Mouse (Mus musculus): ENCODE measurements at regions not wholly inside any gene's neighbourhood (a gene's known extent, or its start where the extent isn't known, plus 50 kb on each side); places are given as distances from the start of the nearest gene placed in this dataset.

- H3K4me3 ChIP-seq = no peak overlapping the region
- no peaks in the 10 kb centered on the region for H3K36me3 ChIP-seq
- H3K27ac ChIP-seq = peak overlapping the region; percentile 84
- H3K9me3 ChIP-seq = no peaks in the 10 kb centered on the region
- peaks cover 41% of the 10 kb centered on the region for H3K4me1 ChIP-seq
- no peaks in the 10 kb centered on the region for H3K27me3 ChIP-seq (ENCODE audit: insufficient read depth, poor library complexity, severe bottlenecking)
- 39% methylated on average over 3 of the region's 3 CpGs for WGBS
- DNase-seq (ENCODE audit: low spot score) = no peak
These were observed 107.8 kb downstream of the Edn3 start for GRCm38 (mm10) chr2:174868186-174868585.

GRCm38 (mm10) chr2:174868743-174869369, 108.4 kb downstream of the Edn3 start:
- DNase-seq (ENCODE audit: low spot score) = no peak
- no peak overlapping the region for H3K4me3 ChIP-seq
- no peaks in the 10 kb centered on the region for H3K36me3 ChIP-seq
- 50% methylated on average over 8 of the region's 8 CpGs for WGBS
- H3K27me3 ChIP-seq (ENCODE audit: insufficient read depth, poor library complexity, severe bottlenecking) = no peaks in the 10 kb centered on the region
- peak overlapping the region; percentile 84 for H3K27ac ChIP-seq
- H3K4me1 ChIP-seq = peaks cover 41% of the 10 kb centered on the region
- H3K9me3 ChIP-seq = no peaks in the 10 kb centered on the region

DNA sequence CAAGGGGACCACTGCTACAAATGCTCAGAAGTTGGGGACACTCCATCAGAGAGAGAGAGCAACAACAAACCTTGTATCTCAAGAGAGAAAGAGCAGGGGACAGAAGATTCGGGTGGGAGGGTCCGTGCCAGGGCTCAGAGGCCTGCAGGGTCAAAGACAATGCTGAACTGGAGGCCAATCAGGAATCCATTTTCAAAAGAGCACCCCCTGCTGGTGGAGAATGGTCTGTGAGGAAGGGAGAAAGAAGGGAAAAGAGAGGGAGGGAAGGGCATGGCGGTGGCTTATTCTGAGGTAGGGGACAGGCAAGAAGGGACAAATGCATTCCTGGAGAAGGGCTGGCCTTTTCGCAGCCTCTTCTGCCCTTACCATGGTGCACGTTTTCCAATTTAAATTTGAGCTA, 109.9 kb downstream of the Edn3 start:
- H3K36me3 ChIP-seq = no peaks in the 10 kb centered on the region
- no peak overlapping the region for H3K27ac ChIP-seq
- H3K4me3 ChIP-seq = no peak overlapping the region
- no peaks in the 10 kb centered on the region for H3K27me3 ChIP-seq (ENCODE audit: insufficient read depth, poor library complexity, severe bottlenecking)
- H3K9me3 ChIP-seq = no peaks in the 10 kb centered on the region
- peaks cover 41% of the 10 kb centered on the region for H3K4me1 ChIP-seq
- DNase-seq (ENCODE audit: low spot score) = no peak
- WGBS = 69% methylated on average over 5 of the region's 5 CpGs

GRCm38 (mm10) chr2:174871225-174871624, 110.8 kb downstream of the Edn3 start:
- Histone ChIP-seq H3K4me1 (peaks cover 40% of the 10 kb centered on the region), H3K27ac (no peak overlapping the region), H3K9me3 (no peaks in the 10 kb centered on the region), H3K36me3 (no peaks in the 10 kb centered on the region), H3K4me3 (no peak overlapping the region), H3K27me3 (ENCODE audit: insufficient read depth, poor library complexity, severe bottlenecking) (no peaks in the 10 kb centered on the region)
- 84% methylated on average over 10 of the region's 10 CpGs for WGBS
- no peak for DNase-seq (ENCODE audit: low spot score)

- DNase-seq (ENCODE audit: low spot score) = no peak
- Histone ChIP-seq H3K36me3 (no peaks in the 10 kb centered on the region), H3K4me1 (peaks cover 34% of the 10 kb centered on the region), H3K27ac (0 out of 2 replicates have a peak overlapping the region, but pooled peaks have one; percentile 31), H3K4me3 (no peak overlapping the region), H3K27me3 (ENCODE audit: insufficient read depth, poor library complexity, severe bottlenecking) (no peaks in the 10 kb centered on the region), H3K9me3 (no peaks in the 10 kb centered on the region)
- WGBS = 33% methylated on average over 3 of the region's 3 CpGs
These were observed 111.4 kb downstream of the Edn3 start for GRCm38 (mm10) chr2:174871844-174872243.

DNA sequence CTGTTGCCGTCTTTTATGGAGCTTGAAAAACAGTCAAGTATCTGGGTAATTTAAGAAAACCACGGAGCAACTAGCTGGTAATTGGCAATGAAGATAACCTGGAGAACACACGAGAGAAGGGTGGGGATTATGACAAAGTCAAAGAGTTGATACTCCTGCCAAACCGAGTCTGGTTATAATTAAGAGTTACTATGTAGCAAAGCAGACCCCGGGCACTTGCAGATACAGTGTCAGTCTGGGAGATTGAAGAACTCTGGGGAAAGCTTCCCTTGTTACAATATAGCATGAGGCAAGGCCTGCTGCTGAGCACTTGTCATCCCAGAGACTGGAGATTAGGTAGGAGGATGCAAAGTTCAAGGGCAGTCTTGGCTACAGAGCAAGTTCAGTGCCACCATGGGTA, 116.5 kb downstream of the Edn3 start:
- WGBS = 61% methylated on average over 5 of the region's 5 CpGs
- Histone ChIP-seq H3K27ac (no peak overlapping the region), H3K4me1 (peaks cover 14% of the 10 kb centered on the region)

GRCm38 (mm10) chr2:174878979-174879378, 118.6 kb downstream of the Edn3 start:
- WGBS = 29% methylated on average over 4 of the region's 4 CpGs
- Histone ChIP-seq H3K9me3 (no peaks in the 10 kb centered on the region), H3K27me3 (ENCODE audit: insufficient read depth, poor library complexity, severe bottlenecking) (no peaks in the 10 kb centered on the region), H3K27ac (no peak overlapping the region), H3K4me3 (no peak overlapping the region), H3K4me1 (peaks cover 7% of the 10 kb centered on the region), H3K36me3 (no peaks in the 10 kb centered on the region)
- no peak for DNase-seq (ENCODE audit: low spot score)

More for the DNA sequence above, 116.5 kb downstream of the Edn3 start:
- Histone ChIP-seq H3K27me3 (ENCODE audit: insufficient read depth, poor library complexity, severe bottlenecking) (no peaks in the 10 kb centered on the region), H3K9me3 (no peaks in the 10 kb centered on the region), H3K36me3 (no peaks in the 10 kb centered on the region), H3K4me3 (no peak overlapping the region)
- DNase-seq (ENCODE audit: low spot score) = no peak

- H3K4me1 ChIP-seq = peaks cover 9% of the 10 kb centered on the region
- WGBS = 87% methylated on average over 13 of the region's 13 CpGs
- no peak overlapping the region for H3K4me3 ChIP-seq
- no peak for DNase-seq (ENCODE audit: low spot score)
- no peaks in the 10 kb centered on the region for H3K27me3 ChIP-seq (ENCODE audit: insufficient read depth, poor library complexity, severe bottlenecking)
- no peak overlapping the region for H3K27ac ChIP-seq
- H3K36me3 ChIP-seq = no peaks in the 10 kb centered on the region
- no peaks in the 10 kb centered on the region for H3K9me3 ChIP-seq
These were observed 120.2 kb downstream of the Edn3 start for GRCm38 (mm10) chr2:174880659-174881058.

GRCm38 (mm10) chr2:174884232-174885225, 124.1 kb downstream of the Edn3 start:
- H3K27ac ChIP-seq = no peak overlapping the region
- 0 out of 2 replicates have a peak, but pooled peaks cover 4% of the 10 kb centered on the region for H3K4me1 ChIP-seq
- 76% methylated on average over 19 of the region's 19 CpGs for WGBS
- H3K9me3 ChIP-seq = no peaks in the 10 kb centered on the region
- H3K4me3 ChIP-seq = no peak overlapping the region
- H3K36me3 ChIP-seq = no peaks in the 10 kb centered on the region
- DNase-seq (ENCODE audit: low spot score) = no peak
- peaks cover 9% of the 10 kb centered on the region; the same call in 1 of the 2 replicates for H3K27me3 ChIP-seq (ENCODE audit: insufficient read depth, poor library complexity, severe bottlenecking)

DNA sequence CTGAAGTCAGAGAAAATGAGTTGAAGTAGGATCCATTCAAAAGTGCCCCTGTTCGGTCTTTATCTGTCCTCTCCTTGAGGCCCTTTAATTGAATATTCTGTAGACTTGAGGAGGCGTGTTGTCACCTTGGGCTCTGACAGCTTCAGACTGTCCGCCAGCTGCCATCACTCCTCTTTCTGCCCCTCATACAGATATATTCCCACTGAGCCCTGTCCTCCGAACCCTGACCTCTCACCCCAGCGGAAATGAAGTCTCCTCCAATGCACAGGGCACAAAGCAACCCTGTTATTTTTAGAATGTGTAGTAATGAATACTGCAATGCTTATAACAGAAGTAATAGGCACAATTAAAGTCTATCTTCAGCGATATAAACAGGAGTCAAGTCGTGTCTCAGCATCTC, 117.4 kb upstream of the Gm14444 start:
- no peak for DNase-seq (ENCODE audit: low spot score)
- H3K36me3 ChIP-seq = no peaks in the 10 kb centered on the region
- WGBS = 62% methylated on average over 7 of the region's 7 CpGs
- no peak overlapping the region for H3K4me3 ChIP-seq
- H3K4me1 ChIP-seq = peaks cover 15% of the 10 kb centered on the region
- H3K27ac ChIP-seq = no peak overlapping the region
- no peaks in the 10 kb centered on the region for H3K9me3 ChIP-seq
- peaks cover 11% of the 10 kb centered on the region; the same call in 1 of the 2 replicates for H3K27me3 ChIP-seq (ENCODE audit: insufficient read depth, poor library complexity, severe bottlenecking)

- peaks cover 4% of the 10 kb centered on the region; the same call in 1 of the 2 replicates for H3K27me3 ChIP-seq (ENCODE audit: insufficient read depth, poor library complexity, severe bottlenecking)
- H3K4me1 ChIP-seq = peaks cover 14% of the 10 kb centered on the region
- no peaks in the 10 kb centered on the region for H3K36me3 ChIP-seq
- peak; percentile 87 for DNase-seq (ENCODE audit: low spot score)
- H3K9me3 ChIP-seq = no peaks in the 10 kb centered on the region
- no peak overlapping the region for H3K4me3 ChIP-seq
- WGBS = 21% methylated on average over 8 of the region's 8 CpGs
- peak overlapping the region; percentile 59 for H3K27ac ChIP-seq
These were observed 112.6 kb upstream of the Gm14444 start for GRCm38 (mm10) chr2:174897424-174897823.

DNA sequence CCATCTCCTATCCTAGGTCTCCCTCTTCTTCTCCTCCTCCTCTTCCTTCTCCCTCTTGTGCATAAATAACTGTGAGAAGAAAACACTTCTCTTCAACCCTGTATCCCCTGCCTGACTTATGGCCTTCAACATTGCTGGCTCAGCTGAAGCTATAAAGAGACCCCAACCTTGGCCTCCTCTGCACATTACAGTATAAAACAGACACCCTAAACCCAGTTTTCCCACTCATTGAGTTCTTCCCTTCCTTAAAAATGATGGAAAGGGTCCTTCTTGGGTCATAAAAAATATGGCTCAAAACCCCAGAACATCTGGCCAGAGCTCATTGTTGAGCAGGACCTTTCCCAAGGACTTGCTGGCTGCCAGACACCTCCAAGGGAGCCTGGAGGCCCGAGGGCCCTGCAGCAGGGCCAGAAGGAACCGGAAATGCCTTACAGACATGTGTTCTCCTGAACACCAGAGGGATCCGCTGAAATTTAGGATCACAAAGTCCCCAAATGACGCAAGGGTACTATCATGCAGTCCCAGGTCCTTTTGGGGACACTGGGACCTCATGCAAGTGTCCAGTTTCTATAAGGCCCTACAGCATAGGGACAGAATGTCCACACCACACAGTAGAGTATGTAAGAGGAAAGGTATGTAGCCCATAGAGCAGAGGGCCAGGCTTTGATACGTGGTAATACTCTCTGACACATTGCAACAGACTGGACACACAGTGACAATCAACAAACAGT, 109.9 kb upstream of the Gm14444 start:
- H3K27ac ChIP-seq = 0 out of 2 replicates have a peak overlapping the region, but pooled peaks have one; percentile 25
- WGBS = 69% methylated on average over 5 of the region's 5 CpGs
- DNase-seq (ENCODE audit: low spot score) = no peak
- no peaks in the 10 kb centered on the region for H3K9me3 ChIP-seq
- peaks cover 3% of the 10 kb centered on the region for H3K27me3 ChIP-seq (ENCODE audit: insufficient read depth, poor library complexity, severe bottlenecking)
- H3K4me3 ChIP-seq = no peak overlapping the region
- peaks cover 9% of the 10 kb centered on the region for H3K4me1 ChIP-seq
- no peaks in the 10 kb centered on the region for H3K36me3 ChIP-seq

DNA sequence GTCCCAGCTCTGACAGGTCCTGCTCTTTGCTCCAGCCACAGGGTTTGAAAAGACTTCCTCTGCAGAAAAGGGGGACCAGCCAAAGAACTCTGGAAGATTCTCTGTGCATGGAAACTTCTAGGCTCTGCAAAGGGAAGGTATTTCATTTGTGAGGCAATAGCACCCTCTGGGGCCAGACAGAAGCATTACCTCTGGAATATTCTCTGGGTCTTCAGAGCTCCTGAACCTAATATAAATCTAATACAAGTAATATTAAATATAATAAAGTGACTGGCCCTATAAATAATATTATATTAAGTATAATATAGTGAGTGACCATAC, 109.4 kb upstream of the Gm14444 start:
- Histone ChIP-seq H3K27ac (0 out of 2 replicates have a peak overlapping the region, but pooled peaks have one; percentile 25), H3K4me1 (peaks cover 9% of the 10 kb centered on the region), H3K4me3 (no peak overlapping the region), H3K27me3 (ENCODE audit: insufficient read depth, poor library complexity, severe bottlenecking) (peaks cover 3% of the 10 kb centered on the region; the same call in 1 of the 2 replicates), H3K9me3 (no peaks in the 10 kb centered on the region), H3K36me3 (no peaks in the 10 kb centered on the region)
- no peak for DNase-seq (ENCODE audit: low spot score)
